Mouse (Mus musculus) thymus, adult 2 months (tissue): ENCODE results near the gene Adam12. TPM values are rescaled to one million over a fixed set of nuclear protein-coding genes. Genes with fewer than 3 reads are reported as not detected.

Source experiments
- DNase-seq: peaks from one replicate; pipeline ENCODE4 v3.0.0; 2021
- H3K27ac ChIP-seq: fragments of 200-500 bp; 2 replicates; pipeline ENCODE4 v1.5.1; 2012; ENCODE audit warnings: low read length, control low read depth; ENCODE audit not compliant: control insufficient read depth, insufficient read depth
- H3K27me3 ChIP-seq: fragments of 200-500 bp; 2 replicates; pipeline ENCODE4 v1.6.1; 2012; ENCODE audit warnings: mild to moderate bottlenecking, low read length, moderate library complexity, mixed read lengths; ENCODE audit not compliant: control insufficient read depth, insufficient read depth
- H3K36me3 ChIP-seq: fragments of 200-500 bp; 2 replicates; pipeline ENCODE4 v1.6.1; 2012; ENCODE audit warnings: mild to moderate bottlenecking, low read length, moderate library complexity; ENCODE audit not compliant: control insufficient read depth, insufficient read depth
- H3K4me1 ChIP-seq: fragments of 200-500 bp; replicated peaks from 2 replicates; pipeline ENCODE4 v1.6.1; 2012; ENCODE audit warnings: low read length; ENCODE audit not compliant: control insufficient read depth, insufficient read depth
- H3K4me3 ChIP-seq: fragments of 200-500 bp; 2 replicates; pipeline ENCODE4 v1.5.1; 2012; ENCODE audit warnings: mild to moderate bottlenecking, low read length, control low read depth, moderate library complexity; ENCODE audit not compliant: control insufficient read depth, insufficient read depth
- CTCF ChIP-seq: fragments of 200-500 bp; IDR thresholded peaks from 2 replicates; pipeline ENCODE4 v1.5.1; 2012; ENCODE audit warnings: mild to moderate bottlenecking, control low read depth, low read length, moderate library complexity, borderline replicate concordance; ENCODE audit not compliant: control insufficient read depth, poor library complexity, insufficient read depth; ENCODE audit errors: extremely low read depth
- POLR2A ChIP-seq: fragments of 200-500 bp; IDR thresholded peaks from 2 replicates; pipeline ENCODE4 v1.6.1; 2012; ENCODE audit warnings: mild to moderate bottlenecking, low read length, control low read depth, moderate library complexity; ENCODE audit not compliant: control insufficient read depth, poor library complexity, insufficient read depth; ENCODE audit errors: extremely low read depth
- WGBS: fragments of 180-500 bp; shearing (Covaris S2); methylation state at CpG from one replicate; pipeline ENCODE4 v1.1.7; 2018; 5-methylcytosine and 5-hydroxymethylcytosine counted together
- polyA plus RNA-seq: library from polyadenylated mRNA; depleted of rRNA; stranded (reverse); fragments of >200 nt; gene quantifications from 2 replicates; pipeline ENCODE4 v1.2.3, GENCODE M21; 2012

Adam12 gene
- polyA plus RNA-seq, 1 experiment, result 29.0 TPM

DNA sequence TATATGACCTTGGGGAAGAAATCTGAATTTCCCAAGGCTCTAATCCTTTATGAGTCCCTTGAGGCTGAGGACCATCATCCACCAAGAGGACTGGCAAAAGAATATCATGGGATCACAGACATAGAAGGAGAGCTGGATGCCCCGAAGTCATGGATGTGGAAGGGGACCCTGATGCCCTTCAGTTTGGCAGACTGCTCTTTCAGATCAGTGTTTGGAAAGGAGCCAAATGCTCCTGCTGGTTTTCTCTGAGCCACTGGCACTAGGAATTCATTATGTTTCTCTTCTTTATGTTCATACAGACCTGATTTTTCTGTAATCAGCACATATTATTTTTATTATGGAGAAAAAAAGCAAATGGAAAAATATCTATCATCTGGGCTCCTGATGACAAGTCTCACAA, 50.9 kb downstream of the Adam12 start:
- no peak overlapping the region for H3K27ac ChIP-seq

DNA sequence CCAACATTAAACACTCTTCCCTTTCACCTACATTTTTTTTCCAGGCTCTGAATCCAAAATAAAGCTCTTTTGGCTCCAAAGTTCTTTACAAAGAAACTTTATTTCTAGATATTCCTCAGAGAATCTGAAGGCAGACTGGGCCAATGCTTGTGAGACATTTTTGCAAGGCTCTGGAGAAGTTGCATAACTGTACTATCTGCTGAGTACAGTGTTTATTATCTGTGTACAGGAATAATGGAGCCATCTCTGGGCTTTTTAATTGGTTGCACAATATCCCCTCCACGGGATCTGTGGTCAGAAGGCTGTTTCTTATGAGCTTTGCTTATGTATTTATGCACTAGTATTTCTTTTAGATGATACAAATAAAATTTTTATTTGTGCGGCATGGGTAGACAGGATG, 54.9 kb downstream of the Adam12 start:
- no peaks in the 10 kb centered on the region for H3K36me3 ChIP-seq
- H3K4me1 ChIP-seq, result no peaks in the 10 kb centered on the region
- WGBS, result 74% methylated on average over 2 of the region's 2 CpGs
- no peak overlapping the region for H3K4me3 ChIP-seq
- no peaks in the 10 kb centered on the region for H3K27me3 ChIP-seq
- no peak for DNase-seq
- TF ChIP-seq CTCF (no peak), POLR2A (no peak)
- no peak overlapping the region for H3K27ac ChIP-seq

More for the DNA sequence above, 50.9 kb downstream of the Adam12 start:
- Histone ChIP-seq H3K27me3 (no peaks in the 10 kb centered on the region), H3K36me3 (no peaks in the 10 kb centered on the region), H3K4me3 (no peak overlapping the region), H3K4me1 (no peaks in the 10 kb centered on the region)
- 93% methylated on average over 1 of the region's 1 CpGs for whole genome bisulfite sequencing
- no peak for DNase-seq
- TF ChIP-seq CTCF, result no peak
- no peak for TF ChIP-seq POLR2A

- H3K36me3 ChIP-seq, result no peaks in the 10 kb centered on the region
- H3K27me3 ChIP-seq, result no peaks in the 10 kb centered on the region
- H3K27ac ChIP-seq, result no peak overlapping the region
- no peak overlapping the region for H3K4me3 ChIP-seq
- no peak for DNase-seq
- no peak for TF ChIP-seq POLR2A
- TF ChIP-seq CTCF, result no peak
- WGBS, result 89% methylated on average over 4 of the region's 4 CpGs
- no peaks in the 10 kb centered on the region for H3K4me1 ChIP-seq
These were observed 56.7 kb downstream of the Adam12 start for GRCm38 (mm10) chr7:134175201-134175600.

DNA sequence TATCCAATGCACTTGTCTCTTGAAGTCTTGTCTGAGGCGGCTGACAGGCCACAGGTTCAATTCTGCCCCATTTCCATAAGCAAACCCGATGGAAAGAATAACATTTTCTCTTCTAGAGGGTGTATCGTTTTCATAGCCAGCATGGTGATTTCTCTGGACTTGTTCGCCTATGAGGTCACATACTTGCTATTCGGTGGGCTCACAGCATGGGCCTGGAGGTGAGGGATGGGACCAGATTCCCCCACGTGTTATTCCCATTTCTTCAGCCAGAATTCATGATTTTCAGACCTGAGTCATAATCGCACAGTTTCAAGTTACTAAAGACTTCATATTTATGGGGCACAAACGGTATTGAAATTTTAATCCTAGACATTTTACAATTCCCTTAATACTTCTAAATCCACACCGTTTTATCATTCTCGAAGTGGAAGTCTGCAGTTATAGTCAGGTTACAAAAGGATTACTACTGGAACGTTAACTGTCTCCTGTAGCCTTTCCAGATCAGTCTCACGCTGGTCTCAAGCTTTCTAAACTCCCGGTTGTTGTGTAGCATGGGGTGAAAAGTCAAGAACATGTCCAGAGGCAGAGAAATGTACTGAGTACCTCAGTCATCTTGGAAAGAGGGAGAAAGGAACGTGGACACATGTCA, 58.4 kb downstream of the Adam12 start:
- no peak for TF ChIP-seq CTCF
- TF ChIP-seq POLR2A, result no peak
- no peaks in the 10 kb centered on the region for H3K4me1 ChIP-seq
- H3K27ac ChIP-seq, result no peak overlapping the region
- no peaks in the 10 kb centered on the region for H3K27me3 ChIP-seq
- DNase-seq, result no peak
- no peaks in the 10 kb centered on the region for H3K36me3 ChIP-seq
- H3K4me3 ChIP-seq, result no peak overlapping the region
- 94% methylated on average over 14 of the region's 14 CpGs for WGBS

GRCm38 (mm10) chr7:134170180-134170910, 61.6 kb downstream of the Adam12 start:
- Histone ChIP-seq H3K27ac (no peak overlapping the region), H3K27me3 (no peaks in the 10 kb centered on the region), H3K4me3 (no peak overlapping the region), H3K4me1 (no peaks in the 10 kb centered on the region), H3K36me3 (no peaks in the 10 kb centered on the region)
- DNase-seq, result no peak
- TF ChIP-seq CTCF (no peak), POLR2A (no peak)
- 87% methylated on average over 9 of the region's 9 CpGs for WGBS

- no peaks in the 10 kb centered on the region for H3K27me3 ChIP-seq
- no peak for DNase-seq
- H3K27ac ChIP-seq, result no peak overlapping the region
- TF ChIP-seq POLR2A (no peak), CTCF (no peak)
- no peaks in the 10 kb centered on the region for H3K36me3 ChIP-seq
- H3K4me3 ChIP-seq, result no peak overlapping the region
- 95% methylated on average over 2 of the region's 2 CpGs for WGBS
- H3K4me1 ChIP-seq, result no peaks in the 10 kb centered on the region
These were observed 62.2 kb downstream of the Adam12 start for GRCm38 (mm10) chr7:134169780-134170179.
